Mouse (Mus musculus): ENCODE measurements around the gene Thbs3. TPM values are rescaled to one million over a fixed set of nuclear protein-coding genes. Genes with fewer than 3 reads are reported as not detected.

Thbs3 gene
- total RNA-seq, 2 experiments from 2014 or later = 27.8 to 37.9 TPM

Small RNAs within 50 kb of the gene (microRNA-seq; reads per million reads assigned to microRNA genes)
- gene Mir92b = 7.0 to 37.6 reads per million in 2 experiments

Other genes with a start within 250 kb of the Thbs3 start
- gene Rusc1, start 121.9 kb upstream of the Thbs3 start, total RNA-seq (2021) = 10 to 100 TPM; 10.3 TPM
- gene Gm43738, start 114.1 kb upstream of the Thbs3 start, total RNA-seq (2021) = not detected
- 10 to 100 TPM; 24.7 to 30.7 TPM for gene Fdps, start 113.2 kb upstream of the Thbs3 start, total RNA-seq (2021)
- not detected for gene Pklr, start 79.0 kb upstream of the Thbs3 start, total RNA-seq (2021)
- gene Hcn3, start 55.0 kb upstream of the Thbs3 start, total RNA-seq (2021) = under 1 TPM; 0.41 to 0.42 TPM
- 10 to 100 TPM; 18.2 to 18.6 TPM for gene Clk2, start 50.4 kb upstream of the Thbs3 start, total RNA-seq (2021)
- gene Scamp3, start 37.7 kb upstream of the Thbs3 start, total RNA-seq (2021) = 10 to 100 TPM; 32.1 to 35.6 TPM
- 10 to 100 TPM; 10.7 to 12.6 TPM for gene Fam189b, start 32.0 kb upstream of the Thbs3 start, total RNA-seq (2021)
- 10 to 100 TPM; 19.5 to 20.7 TPM for gene Gba, start 12.3 kb upstream of the Thbs3 start, total RNA-seq (2021)
- gene Mtx1, start 11.9 kb downstream of the Thbs3 start, total RNA-seq (2021) = 10 to 100 TPM; 42.4 to 52.2 TPM
- gene Muc1, start 13.9 kb downstream of the Thbs3 start, total RNA-seq (2021) = under 1 TPM; 0.21 to 0.22 TPM
- 10 to 100 TPM; 74.0 to 85.6 TPM for gene Krtcap2, start 30.8 kb downstream of the Thbs3 start, total RNA-seq (2021)
- under 1 TPM; 0.16 to 0.39 TPM for gene Trim46, start 31.1 kb downstream of the Thbs3 start, total RNA-seq (2021)
- gene Dpm3, start 44.2 kb downstream of the Thbs3 start, total RNA-seq (2021) = 10 to 100 TPM; 32.5 to 37.3 TPM
- 10 to 100 TPM; 14.2 to 14.6 TPM for gene Slc50a1, start 55.4 kb downstream of the Thbs3 start, total RNA-seq (2021)
- gene Efna1, start 66.0 kb downstream of the Thbs3 start, total RNA-seq (2021) = 10 to 100 TPM; 20.7 to 22.1 TPM
- not detected for gene Efna3, start 107.8 kb downstream of the Thbs3 start, total RNA-seq (2021)
- under 1 TPM; 0.42 to 0.80 TPM for gene Efna4, start 122.8 kb downstream of the Thbs3 start, total RNA-seq (2021)
- gene Adam15, start 134.8 kb downstream of the Thbs3 start, total RNA-seq (2021) = 10 to 100 TPM; 35.0 to 40.1 TPM
- gene Dcst2, start 146.8 kb downstream of the Thbs3 start, total RNA-seq (2021) = not detected
- not detected for gene Dcst1, start 150.1 kb downstream of the Thbs3 start, total RNA-seq (2021)
- 10 to 100 TPM; 18.4 to 24.0 TPM for gene Zbtb7b, start 179.6 kb downstream of the Thbs3 start, total RNA-seq (2021)
- not detected for gene Lenep, start 187.6 kb downstream of the Thbs3 start, total RNA-seq (2021)
- 10 to 100 TPM; 30.9 to 33.4 TPM for gene Flad1, start 196.7 kb downstream of the Thbs3 start, total RNA-seq (2021)
- gene Cks1b, start 203.2 kb downstream of the Thbs3 start, total RNA-seq (2021) = 10 to 100 TPM in 1 of 2 experiments, 1 to 10 TPM in 1; 9.6 to 14.4 TPM
- 10 to 100 TPM; 35.9 to 38.8 TPM for gene Shc1, start 203.3 kb downstream of the Thbs3 start, total RNA-seq (2021)
- gene Pygo2, start 215.0 kb downstream of the Thbs3 start, total RNA-seq (2021) = 10 to 100 TPM; 10.8 to 13.6 TPM
- 100 to 1,000 TPM; 163 to 164 TPM for gene Pbxip1, start 221.5 kb downstream of the Thbs3 start, total RNA-seq (2021)
- 1 to 10 TPM; 4.6 to 6.3 TPM for gene Pmvk, start 239.4 kb downstream of the Thbs3 start, total RNA-seq (2021)

All from gastrocnemius, postnatal 14 days (tissue).